Mouse (Mus musculus) kidney, adult 18-20 months (tissue): Measurements from ENCODE around the gene Pip4k2a.
"Not testable (repeated sequence)": the region's sequence is repeated elsewhere in the genome, so short reads cannot be mapped to it uniquely, and the experiment has no call there.

Experiments
- DNase-seq: peaks from one replicate; pipeline ENCODE4 v3.0.0; 2021

The Pip4k2a gene

GRCm38 (mm10) chr2:18921570-18922180 is 76.3 kb downstream of the Pip4k2a start:
- DNase-seq = no peak

GRCm38 (mm10) chr2:18920461-18920877 is 77.5 kb downstream of the Pip4k2a start:
- no peak for DNase-seq

GRCm38 (mm10) chr2:18919797-18920354 is 78.0 kb downstream of the Pip4k2a start:
- no peak for DNase-seq

GRCm38 (mm10) chr2:18917838-18918237 is 80.1 kb downstream of the Pip4k2a start:
- DNase-seq = no peak

GRCm38 (mm10) chr2:18917380-18917750 is 80.6 kb downstream of the Pip4k2a start:
- no peak for DNase-seq

DNA sequence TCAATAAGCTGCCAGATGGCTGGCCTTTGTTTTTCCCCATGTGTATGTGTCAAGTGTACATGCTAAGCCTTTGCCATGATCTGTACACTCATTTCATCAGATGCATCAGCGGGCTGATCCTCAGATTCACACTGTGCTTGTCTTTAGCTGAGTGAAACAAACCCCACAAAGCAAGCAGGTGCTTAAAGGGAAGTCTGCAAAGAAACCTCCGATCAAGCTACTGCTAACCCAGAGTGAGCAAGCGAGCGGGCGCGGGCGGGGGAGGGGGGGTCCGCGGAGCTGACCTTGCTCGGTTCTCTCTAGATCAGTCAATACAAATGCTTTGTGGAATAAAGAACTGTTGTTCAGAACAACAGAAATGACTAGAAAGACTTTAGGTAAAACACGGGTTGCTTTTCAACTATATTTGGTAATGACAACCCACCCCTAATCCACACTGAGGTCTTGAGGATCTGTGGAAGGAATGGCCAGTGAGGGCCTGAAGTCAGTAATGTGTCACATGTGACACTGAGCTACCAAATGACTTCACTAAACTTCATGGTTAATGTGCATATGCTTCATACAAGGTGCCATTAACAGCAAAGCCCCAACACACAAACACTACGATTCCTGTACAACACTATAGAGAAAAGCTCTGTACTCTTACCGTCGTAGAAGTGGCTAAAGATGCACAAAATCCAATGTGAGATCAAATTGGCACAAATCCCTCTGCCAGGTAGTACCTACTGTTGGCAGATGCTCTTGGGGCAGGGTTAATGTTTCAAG is 81.1 kb downstream of the Pip4k2a start:
- DNase-seq = no peak

- no peak for DNase-seq
These were observed 81.9 kb downstream of the Pip4k2a start for GRCm38 (mm10) chr2:18916042-18916407.

GRCm38 (mm10) chr2:18915372-18916041 is 82.4 kb downstream of the Pip4k2a start:
- peak; percentile 30 for DNase-seq

GRCm38 (mm10) chr2:18914750-18915149 is 83.2 kb downstream of the Pip4k2a start:
- DNase-seq = no peak

DNA sequence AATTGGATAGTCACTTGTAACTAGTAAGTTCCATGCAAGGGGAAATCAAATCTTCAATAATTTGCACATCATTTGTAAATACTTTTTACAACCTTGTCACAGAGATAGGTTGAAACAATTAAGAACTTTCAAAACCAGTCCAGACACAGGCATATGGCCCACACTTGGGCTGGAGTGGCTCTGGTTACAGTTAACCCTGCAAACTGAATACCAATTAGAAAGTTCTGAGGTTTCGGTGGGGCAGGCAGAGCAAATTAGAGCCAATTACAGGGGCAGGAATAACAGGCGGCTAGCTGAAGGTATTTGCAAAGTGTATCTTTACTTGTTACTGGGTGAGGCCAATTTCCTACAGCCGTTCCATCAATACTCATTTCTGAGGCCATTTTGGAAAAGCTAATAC is 84.3 kb downstream of the Pip4k2a start:
- DNase-seq = no peak

DNA sequence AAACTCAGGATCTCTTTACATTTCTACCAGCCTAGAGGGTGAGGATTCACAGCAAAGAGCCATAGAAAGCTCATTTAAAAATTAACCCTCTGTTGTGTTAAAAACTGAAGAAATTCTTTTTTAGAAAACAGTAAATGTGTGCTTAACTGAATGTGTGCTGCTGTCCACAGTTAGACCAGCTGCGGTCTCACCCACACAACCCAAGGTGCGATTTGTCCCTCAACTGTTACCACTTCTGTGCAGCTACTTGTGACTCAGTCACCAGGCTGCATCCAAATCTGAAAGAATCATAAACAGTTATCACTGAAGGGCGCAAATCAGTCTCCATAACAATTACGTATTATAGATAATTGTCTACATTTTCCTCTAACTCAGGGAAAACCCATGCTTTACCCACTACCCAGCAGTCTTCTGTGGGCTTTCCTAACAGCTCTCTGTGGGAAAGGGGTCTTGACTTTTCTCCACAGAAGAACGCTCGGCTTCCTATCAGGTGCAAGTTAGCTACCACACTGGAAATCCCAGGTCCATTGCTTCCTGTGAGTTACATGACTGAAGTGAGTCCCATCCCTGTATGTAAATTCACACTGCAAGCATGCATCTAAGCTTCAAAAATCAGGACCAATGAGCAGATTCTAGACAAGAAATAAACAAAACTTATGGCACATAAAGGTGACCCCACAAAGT is 86.5 kb downstream of the Pip4k2a start:
- DNase-seq = no peak

DNA sequence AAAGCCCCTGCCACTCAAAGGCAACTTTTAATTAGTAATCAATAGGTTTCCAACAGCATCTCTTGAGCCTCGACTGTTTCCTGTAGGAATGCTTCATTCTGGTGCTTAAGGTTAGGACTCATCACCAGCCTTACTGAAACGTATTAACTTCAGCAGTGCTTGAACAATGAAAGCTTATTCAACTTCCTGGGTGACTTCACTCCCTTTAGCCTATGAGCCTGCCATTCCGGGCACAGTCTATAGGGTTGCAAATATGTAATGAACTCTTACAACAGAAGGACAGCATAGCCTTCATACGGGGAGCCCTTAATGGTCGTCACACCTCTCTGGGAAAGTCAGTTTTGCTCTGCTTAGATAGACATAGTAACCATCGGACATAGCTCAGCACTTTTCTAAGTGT is 87.7 kb downstream of the Pip4k2a start:
- no peak for DNase-seq

- DNase-seq = no peak
These were observed 88.2 kb downstream of the Pip4k2a start for GRCm38 (mm10) chr2:18909713-18910112.

DNA sequence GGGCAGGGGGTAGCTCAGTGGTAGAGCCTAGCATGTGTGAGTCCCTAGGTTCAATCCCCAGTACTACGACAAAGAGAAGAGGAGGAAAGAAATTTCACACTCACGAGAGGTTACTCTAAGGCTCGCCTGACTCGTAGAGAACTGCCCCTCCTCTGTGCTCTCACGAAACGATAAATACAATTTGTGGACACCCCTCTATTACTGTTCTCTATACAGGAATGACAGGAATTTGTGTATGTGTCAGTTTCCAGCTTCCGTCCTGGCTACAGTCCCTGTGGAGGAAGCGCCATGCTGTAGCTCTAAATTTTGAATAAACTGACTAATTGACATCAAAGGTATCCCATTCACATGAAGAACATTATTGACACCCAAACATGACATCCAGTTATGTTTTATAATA is 90.7 kb downstream of the Pip4k2a start:
- no peak for DNase-seq

DNA sequence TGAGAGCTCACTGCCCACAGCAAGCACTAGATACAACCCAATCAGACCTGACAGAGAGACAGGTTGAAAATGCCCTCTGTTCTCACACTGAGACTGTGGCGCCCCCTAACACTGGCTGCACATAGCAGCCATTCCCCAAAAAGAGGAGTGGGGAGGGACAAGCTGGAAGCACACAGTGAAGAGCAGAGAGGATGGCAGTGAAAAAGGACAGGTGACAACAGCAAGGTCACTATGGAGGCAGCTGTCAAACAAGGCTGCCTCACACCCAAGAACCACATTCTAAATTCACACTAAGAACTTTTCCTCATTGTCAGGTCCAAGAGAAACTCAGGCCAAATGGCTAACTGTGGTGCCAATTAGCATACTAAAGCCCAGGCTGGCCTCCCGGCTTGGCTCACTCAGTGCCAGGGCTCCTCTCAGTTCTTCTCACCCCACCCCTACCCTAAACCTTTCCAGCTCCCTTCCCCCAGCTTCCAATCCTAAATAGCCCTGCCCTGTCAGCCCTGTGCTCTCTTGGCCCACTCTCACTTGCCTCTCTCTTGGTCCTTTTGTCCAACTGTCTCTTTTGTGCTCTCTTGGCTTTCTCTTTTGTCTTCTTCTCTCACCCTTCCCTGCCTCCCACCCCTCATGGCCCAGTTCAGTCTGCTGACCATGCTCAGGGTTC is 91.4 kb downstream of the Pip4k2a start:
- no peak for DNase-seq

GRCm38 (mm10) chr2:18903301-18904068 is 94.4 kb downstream of the Pip4k2a start:
- DNase-seq = no peak

- no peak for DNase-seq
These were observed 96.8 kb downstream of the Pip4k2a start for GRCm38 (mm10) chr2:18901133-18901532.

DNA sequence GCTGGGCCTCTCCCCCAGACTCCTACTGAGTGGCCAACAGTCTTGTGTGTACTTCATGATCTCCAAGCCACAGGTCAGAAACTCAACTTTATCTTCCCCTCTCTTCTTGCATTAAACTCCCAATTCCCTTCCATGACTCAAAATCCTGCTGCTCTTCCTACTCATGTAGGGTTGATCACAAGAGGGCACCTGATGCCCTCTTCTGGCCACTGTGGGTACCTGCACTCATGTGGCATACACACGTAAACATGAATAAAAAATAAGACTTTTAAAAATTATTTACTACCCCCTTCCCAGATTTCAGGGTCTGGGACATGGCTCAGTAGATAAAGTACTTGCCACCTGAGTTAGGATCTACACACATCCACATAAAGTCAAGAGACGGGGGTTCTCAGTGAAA is 97.3 kb downstream of the Pip4k2a start:
- DNase-seq = no peak

DNA sequence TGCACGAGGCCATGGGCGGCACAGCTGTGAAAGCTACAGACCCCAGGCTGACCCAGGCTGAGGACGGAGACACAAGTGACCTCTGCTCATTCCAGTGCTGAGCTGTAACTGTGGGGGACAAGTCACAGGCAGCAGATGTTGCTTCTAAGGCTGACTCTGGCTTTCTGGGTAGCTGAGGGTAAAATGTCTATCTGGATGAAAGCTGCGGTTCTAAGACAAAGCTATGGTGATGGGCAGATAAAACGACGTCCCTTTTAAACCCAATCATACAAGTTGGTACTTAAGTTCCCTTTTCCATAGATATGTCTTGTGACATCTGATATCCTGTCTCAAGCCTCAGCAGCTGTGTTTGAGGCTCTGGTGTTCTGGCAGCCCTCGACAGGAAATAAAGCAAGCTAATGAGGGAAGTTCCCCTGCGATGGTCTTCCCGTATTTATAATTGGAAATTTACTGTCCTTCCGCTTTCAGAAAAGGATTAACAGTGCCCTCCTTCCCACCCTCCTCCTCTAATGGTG is 100.1 kb downstream of the Pip4k2a start:
- DNase-seq = no peak

GRCm38 (mm10) chr2:18896015-18896414 is 101.9 kb downstream of the Pip4k2a start:
- DNase-seq = no peak

DNA sequence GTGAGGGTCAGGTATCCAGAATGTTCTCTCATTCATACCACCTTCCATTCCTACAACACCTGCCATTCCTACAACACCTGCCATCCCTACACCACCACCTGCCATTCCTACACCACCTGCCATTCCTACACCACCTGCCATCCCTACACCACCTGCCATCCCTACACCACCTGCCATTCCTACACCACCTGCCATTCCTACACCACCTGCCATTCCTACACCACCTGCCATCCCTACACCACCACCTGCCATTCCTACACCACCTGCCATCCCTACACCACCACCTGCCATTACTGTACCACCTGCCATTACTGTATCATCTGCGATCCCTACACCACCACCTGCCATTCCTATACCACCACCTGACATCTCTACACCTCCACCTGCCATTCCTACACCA is 104.6 kb downstream of the Pip4k2a start:
- DNase-seq = not testable (repeated sequence)
